Mouse (Mus musculus) cerebellum, adult 9-11 months (tissue): Measurements from ENCODE around the gene Fam98a.

Experiments
- DNase-seq: peaks from one replicate; pipeline ENCODE4 v3.0.0; 2022

Gene Fam98a

DNA sequence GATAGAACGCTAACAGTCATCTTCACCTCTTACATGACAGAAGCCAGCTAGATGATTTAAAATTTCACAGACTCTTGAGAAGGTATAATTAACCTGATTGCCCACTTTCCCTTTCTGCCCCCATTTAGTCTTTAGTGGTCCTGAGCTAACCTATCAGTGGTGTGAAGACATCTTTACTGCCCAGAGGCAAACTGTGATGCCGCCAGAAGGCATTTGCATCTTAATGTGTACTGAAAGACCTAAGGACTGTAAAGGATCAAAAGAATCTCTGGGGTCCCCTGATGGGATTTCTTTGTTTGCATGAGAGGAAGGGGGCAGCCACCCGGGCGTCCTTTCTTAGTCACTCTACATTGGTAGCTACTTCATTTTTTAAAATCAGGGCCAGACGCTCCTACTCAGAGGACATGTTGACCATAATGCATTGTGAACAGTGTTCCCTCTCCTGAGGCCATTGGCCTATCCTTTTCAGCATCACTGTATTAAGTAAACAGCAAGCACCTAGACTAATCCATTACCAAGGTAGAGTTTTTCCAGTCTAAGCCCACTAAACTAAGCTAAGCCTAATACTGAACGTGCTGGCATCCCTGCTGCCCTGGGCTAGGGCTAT lies 30.4 kb downstream of the Fam98a start:
- DNase-seq: no peak

DNA sequence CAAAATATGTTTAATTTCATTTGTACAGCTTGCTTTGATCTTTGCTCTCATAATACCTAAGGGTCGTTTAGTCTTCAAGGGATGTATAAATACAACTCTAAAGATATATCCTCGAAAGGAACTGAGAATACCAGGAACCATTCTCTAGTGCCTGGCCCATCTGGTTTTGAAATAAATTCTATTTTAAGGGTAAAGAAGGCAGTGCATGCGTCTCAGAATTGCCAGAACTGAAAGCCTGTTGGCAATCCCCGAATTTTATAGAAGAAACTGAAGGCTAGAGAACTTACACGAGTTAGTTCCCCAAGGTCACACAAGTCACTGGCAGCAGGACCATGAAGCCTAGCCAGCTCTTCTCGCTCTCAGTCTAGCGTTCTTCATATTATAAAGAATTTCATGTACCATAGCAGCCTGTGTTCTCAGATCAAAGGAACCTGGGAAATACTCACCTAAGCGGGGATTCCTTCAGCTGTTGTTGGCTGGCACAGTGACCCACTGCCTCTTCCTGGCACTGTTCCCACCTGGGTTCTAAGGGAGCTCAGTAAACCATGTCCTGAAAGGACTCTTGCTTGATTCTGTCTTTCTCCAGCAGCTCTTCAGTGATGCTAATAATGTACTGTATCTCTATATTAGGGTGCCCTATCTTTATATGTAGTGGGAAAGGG lies 32.4 kb downstream of the Fam98a start:
- no peak for DNase-seq

DNA sequence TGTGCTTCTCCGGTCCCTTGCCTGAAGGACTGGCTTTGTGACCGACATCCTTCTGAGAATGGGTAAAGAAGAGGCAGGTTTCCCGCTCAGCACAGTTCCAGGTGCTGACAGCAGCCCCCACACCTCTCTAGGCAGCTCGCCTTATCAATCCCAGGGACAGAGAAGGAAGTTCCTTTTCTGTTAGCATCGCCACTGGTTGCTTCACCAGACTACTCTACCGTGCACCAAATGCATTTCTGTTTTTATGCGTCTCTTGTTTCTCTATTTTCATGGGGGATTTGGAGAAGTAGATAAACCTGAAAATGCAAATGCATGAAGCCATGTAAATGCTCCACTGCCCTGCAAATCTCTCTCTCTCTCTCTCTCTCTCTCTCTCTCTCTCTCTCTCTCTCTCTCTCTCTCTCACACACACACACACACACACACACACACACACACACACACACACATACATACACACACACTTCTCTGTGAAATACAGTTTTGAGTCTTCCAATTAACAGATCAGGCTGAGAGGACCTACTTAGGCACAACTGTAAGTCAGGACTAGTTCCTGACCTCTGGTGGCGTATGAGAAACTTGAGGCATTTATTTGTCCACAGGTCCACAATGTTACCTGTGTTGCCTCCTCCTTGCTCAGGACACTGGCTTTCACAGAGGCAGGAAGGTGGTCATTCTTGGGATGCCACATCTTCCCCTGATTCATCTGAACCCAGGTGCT lies 33.4 kb downstream of the Fam98a start:
- DNase-seq: no peak

DNA sequence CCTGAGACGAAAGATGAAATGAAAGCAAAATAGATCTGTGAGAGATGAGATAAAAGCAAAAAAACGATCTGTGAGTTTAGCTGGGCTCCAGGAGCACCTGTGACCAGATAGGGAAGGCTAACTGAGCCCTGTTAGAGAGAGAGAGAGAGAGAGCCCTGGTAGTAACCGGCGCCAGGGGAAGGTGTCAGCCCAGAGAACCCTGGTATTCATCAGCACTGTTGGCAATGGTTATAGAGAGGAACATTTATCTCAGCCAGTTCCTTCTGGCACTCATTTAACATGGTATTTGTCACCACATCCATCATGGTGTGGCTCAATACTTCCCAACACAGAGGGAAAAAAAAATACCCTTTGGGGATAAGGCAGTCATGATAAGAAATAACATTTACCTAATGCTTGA lies 35.2 kb downstream of the Fam98a start:
- DNase-seq: no peak

DNA sequence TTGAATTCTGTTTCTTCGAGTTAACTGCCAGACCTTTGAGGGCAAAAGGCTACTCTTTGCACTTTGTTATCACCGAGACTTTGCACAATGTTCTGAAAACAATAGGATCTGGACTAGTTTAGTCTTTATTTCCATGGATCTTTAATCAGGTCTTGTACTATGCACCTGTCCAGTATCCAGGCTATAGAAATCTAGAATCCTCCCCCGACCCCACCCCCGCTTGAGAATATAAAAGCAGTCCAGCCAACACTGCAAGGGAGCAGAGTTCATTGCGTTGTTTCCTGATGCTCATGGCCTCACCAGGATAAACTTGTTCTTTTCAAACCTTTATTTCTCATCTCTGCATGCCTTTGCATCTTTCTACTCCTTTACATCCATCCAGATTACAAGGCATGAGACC lies 42.5 kb downstream of the Fam98a start:
- DNase-seq: no peak

DNA sequence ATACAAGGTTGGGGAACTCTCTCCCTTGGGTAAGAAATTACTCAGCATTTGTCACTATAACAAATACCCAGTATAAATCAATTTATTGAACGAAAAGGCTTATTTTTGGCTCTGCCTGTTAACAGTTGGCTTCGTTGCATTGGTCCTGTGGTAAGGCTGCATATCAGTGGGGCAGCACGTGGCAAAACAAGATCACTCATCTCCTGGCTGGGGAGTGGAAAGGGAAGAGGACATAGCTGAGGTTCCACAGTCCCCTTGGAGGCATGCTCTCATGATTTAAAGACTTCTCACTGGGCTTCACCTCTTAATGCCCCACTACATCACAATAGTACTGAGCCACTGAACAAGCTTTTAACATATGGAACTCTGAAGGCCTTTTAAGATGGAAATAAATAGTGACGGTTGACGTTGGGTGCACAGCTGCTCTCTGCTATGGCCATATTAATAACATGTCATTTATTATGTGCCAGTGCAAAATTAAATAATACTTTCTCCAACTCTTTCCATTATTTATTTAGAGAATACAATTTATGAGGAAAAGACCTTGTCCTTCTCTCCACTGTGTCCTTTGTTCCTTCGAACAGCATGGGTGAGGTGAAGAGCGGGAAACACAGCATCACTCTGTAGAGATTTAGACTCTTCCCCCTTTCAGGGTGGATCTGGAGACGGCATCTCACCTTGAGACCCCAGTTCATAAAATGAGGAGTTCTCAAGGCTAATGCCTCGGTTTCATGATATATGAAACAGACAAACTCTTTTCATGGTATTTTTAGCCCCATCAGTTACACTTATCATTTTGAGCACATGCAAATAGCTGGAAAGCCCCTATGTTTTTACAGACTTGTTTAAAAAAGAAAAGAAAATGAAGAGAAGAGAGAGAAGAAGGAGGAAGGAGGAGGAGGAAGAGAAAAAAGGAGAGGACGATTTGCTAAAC lies 44.8 kb downstream of the Fam98a start:
- no peak for DNase-seq

DNA sequence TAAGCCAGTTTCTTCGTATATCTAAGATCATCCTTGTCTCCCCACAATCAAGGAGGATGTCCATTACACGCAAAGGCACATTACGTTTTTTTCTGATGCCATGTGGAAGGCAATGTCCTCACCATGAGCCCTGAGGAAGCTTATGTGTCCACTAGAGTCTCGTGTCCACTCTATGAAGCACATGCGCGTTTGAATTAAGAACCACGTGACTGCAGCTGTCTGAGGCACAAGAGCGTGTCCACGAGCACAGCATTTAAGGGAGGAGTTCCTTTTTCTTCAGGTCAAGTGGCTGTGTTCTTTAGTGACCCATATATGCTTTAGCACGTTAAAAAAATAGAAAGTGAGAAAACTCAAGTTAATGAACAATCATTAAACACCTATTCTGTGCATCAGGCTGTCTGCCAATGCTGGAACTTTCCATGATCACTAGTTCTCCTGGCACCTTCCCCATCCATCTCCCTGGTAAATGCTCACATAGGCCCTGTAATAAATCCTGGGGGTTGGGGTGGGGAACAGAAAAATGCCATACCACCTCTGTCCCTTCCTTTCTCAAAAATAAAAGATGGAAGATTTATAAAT lies 45.6 kb downstream of the Fam98a start:
- no peak for DNase-seq

DNA sequence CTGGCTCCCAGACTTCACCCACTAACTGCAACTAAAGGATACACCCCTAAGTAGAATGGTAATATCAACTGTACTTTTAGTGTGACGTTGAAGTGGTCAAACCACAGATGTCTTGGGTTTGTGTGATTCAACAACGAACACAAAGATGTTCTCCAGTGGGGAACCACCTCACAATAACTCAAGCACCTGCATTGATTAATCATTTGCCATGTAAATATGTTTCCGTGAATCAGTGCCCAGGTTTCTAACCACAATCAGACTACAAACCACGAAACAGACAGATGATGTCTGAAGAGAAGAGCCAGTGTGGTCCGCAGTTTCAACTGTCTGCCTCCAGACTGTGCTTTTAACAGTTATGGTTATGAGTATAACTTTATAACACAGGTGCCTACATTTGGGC lies 46.7 kb downstream of the Fam98a start:
- no peak for DNase-seq

DNA sequence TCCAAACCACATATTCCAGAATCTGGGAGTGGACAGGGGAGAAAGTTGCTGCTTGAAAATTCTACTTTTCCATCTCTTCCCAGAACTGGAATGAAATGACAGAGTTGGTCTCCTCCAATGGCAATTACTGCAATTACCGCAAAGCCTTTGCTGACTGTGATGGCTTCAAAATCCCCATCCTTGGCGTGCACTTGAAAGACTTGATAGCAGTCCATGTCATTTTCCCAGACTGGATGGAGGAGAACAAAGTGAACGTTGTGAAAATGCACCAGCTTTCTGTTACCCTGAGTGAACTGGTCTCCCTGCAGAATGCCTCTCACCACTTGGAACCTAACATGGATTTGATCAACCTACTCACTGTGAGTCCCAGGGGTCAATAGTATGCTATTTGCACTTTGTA lies 48.7 kb downstream of the Fam98a start:
- no peak for DNase-seq

DNA sequence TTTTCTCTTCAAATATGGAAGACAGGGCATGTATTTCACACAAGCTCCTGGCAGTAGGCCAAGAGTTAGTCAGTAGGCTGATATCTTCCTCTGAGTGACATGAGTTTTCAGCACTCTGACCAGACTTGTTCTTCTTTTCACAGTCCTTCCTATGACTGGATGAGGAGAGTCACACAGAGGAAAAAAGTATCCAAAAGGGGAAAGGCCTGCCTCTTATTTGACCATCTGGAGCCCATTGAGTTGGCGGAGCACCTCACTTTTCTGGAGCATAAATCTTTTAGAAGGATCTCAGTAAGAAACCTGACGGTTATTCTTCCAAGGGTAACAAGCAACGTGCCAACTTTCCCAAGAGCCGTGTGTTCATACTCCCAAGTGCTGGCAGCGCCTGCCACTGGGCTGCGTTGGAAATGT lies 53.5 kb downstream of the Fam98a start:
- no peak for DNase-seq

DNA sequence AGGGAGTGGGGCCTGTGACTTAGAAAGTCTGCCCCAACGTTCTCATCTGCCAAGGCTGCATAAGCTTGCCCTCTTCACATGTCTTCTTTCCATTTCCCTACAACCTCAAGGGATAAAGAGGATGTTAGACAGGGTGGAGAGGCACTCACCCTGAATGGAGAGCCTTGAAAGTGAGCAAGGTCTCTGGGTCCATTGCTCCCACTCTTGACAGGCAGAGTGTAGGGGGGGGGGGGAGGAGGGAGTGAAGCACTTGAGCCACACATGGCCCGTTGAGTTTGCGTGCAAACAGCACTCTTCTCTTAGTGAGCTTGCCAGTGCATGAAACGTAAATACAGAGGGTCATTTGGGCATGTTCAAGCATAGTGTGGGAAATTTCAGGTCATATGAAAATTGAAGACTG lies 56.5 kb downstream of the Fam98a start:
- no peak for DNase-seq
